Mouse (Mus musculus) liver, postnatal 0 days (tissue): ENCODE results near the gene Bnc2.

Source experiments
- CTCF ChIP-seq: sonication (generic); IDR thresholded peaks from 2 replicates; pipeline ENCODE4 v1.5.1; 2016; ENCODE audit warnings: antibody characterized with exemption, low read depth
- EP300 ChIP-seq: IDR thresholded peaks from 2 replicates; pipeline ENCODE4 v1.6.1; 2016; ENCODE audit warnings: antibody characterized with exemption, low read depth, mild to moderate bottlenecking

GRCm38 (mm10) chr4:84500259-84500658 is 174.8 kb downstream of the Bnc2 start:
- TF ChIP-seq CTCF (no peak), EP300 (no peak)
